8 mouse cellular contexts compared by ENCODE assay signal in genomic region chr12:56696174-56697010, GRCm38 (mm10). TPM values are rescaled to one million over a fixed set of nuclear protein-coding genes. Genes with fewer than 3 reads are reported as not detected.
DNase-seq lines count a peak whose midpoint lies in the region; ATAC-seq and TF ChIP-seq lines count a peak whose summit lies in the region.

No protein-coding gene starts in this region.

- in situ Hi-C loops in ES-E14 (cut with MboI; ENCODE audit: low sequenced_read_pairs in 2 of 2, unreplicated experiment in 2 of 2) = loop anchor here (5.0 to 25.0 kb wide), 6 partner anchors 82 to 1516 kb away; partner anchors contain the start of genes Nkx2-9 (in 2 of the 2), Foxa1 (in 1 of the 2), Nkx2-1 (in 1 of the 2) and Slc25a21 (in 1 of the 2)

- peaks cover 92% of the 10 kb centered on the region for H3K27me3 ChIP-seq in forebrain, embryonic 11.5 days (ENCODE audit: control insufficient read depth, insufficient read depth, low read length)
- H3K27me3 ChIP-seq in forebrain, postnatal 0 days (ENCODE audit: insufficient read depth, low read length) = peaks cover 95% of the 10 kb centered on the region
- peaks cover 96% of the 10 kb centered on the region for H3K27me3 ChIP-seq in hindbrain, embryonic 11.5 days (ENCODE audit: control insufficient read depth, insufficient read depth, low read length)
- peaks cover 100% of the 10 kb centered on the region for H3K27me3 ChIP-seq in midbrain, embryonic 10.5 days (ENCODE audit: low read depth, poor library complexity, severe bottlenecking)

- no peak overlapping the region for H3K9ac ChIP-seq in forebrain, embryonic 11.5 days (ENCODE audit: low read length)
- no peak overlapping the region for H3K9ac ChIP-seq in forebrain, postnatal 0 days
- no peak overlapping the region for H3K9ac ChIP-seq in ES-E14 (ENCODE audit: insufficient read depth, low read depth, low read length, poor library complexity, severe bottlenecking)
- H3K9ac ChIP-seq in hindbrain, embryonic 11.5 days (ENCODE audit: low read depth, low read length) = no peak overlapping the region

- peak overlapping the region; percentile 44; the same call in 1 of the 2 replicates for H3K4me2 ChIP-seq in forebrain, embryonic 11.5 days (ENCODE audit: low read depth, low read length, severe bottlenecking)
- no peak overlapping the region for H3K4me2 ChIP-seq in forebrain, postnatal 0 days (ENCODE audit: low read depth)
- H3K4me2 ChIP-seq in hindbrain, embryonic 11.5 days (replicated peaks; ENCODE audit: low read depth, low read length) = peak overlapping the region; percentile 24

- no peak for TF ChIP-seq CTCF in forebrain, postnatal 0 days (IDR thresholded peaks at IDR 0.05; ENCODE audit: low read depth)

- under 1% methylated on average over 57 of the region's 57 CpGs for WGBS in forebrain, embryonic 11.5 days
- WGBS in forebrain, postnatal 0 days = under 1% methylated on average over 57 of the region's 57 CpGs
- under 1% methylated on average over 57 of the region's 57 CpGs for WGBS in hindbrain, embryonic 11.5 days
- under 1% methylated on average over 57 of the region's 57 CpGs for WGBS in midbrain, embryonic 10.5 days

- DNase-seq in forebrain, embryonic 11.5 days (ENCODE audit: low spot score) = peak; percentile 72
- DNase-seq in forebrain, postnatal 0 days = no peak
- DNase-seq in ES-E14 (ENCODE audit: low read depth, low spot score) = no peak
- peak; percentile 67 for DNase-seq in hindbrain, embryonic 11.5 days (ENCODE audit: low spot score)
- DNase-seq in midbrain, embryonic 10.5 days (ENCODE audit: low spot score) = peak; percentile 68
- DNase-seq in layer of hippocampus, adult 9-10 months (ENCODE audit: low spot score) = no peak
- no peak for DNase-seq in urinary bladder, adult 2 months (ENCODE audit: low spot score)
- DNase-seq in right cerebral cortex, postnatal 4 days = no peak

- peak overlapping the region; percentile 15; the same call in 1 of the 2 replicates for H3K4me3 ChIP-seq in forebrain, embryonic 11.5 days (ENCODE audit: low read depth, low read length)
- no peak overlapping the region for H3K4me3 ChIP-seq in forebrain, postnatal 0 days (ENCODE audit: low read depth, low read length)
- peak overlapping the region; percentile 41 to 50; a peak in 3 of 4 replicates for H3K4me3 ChIP-seq in ES-E14 (ENCODE audit: insufficient read depth in 1 of 2, low read depth in 1 of 2, low read length in 2 of 2, poor library complexity in 1 of 2, severe bottlenecking in 1 of 2)
- peak overlapping the region; percentile 27 for H3K4me3 ChIP-seq in hindbrain, embryonic 11.5 days (ENCODE audit: low read depth, low read length)
- H3K4me3 ChIP-seq in midbrain, embryonic 10.5 days = peak overlapping the region; percentile 46

- peaks cover 7% of the 10 kb centered on the region for H3K4me1 ChIP-seq in forebrain, embryonic 11.5 days (replicated peaks; ENCODE audit: control insufficient read depth, insufficient read depth, low read length)
- peaks cover 7% of the 10 kb centered on the region; the same call in 1 of the 2 replicates for H3K4me1 ChIP-seq in forebrain, postnatal 0 days (ENCODE audit: insufficient read depth)
- peaks cover 0 to 5% of the 10 kb centered on the region in 2 experiments; a peak in 1 of 4 replicates for H3K4me1 ChIP-seq in ES-E14 (ENCODE audit: control insufficient read depth in 2 of 2, insufficient read depth in 2 of 2, low read length in 2 of 2, poor library complexity in 1 of 2)
- no peaks in the 10 kb centered on the region; the same call in 1 of the 2 replicates for H3K4me1 ChIP-seq in hindbrain, embryonic 11.5 days (replicated peaks; ENCODE audit: control insufficient read depth, insufficient read depth, low read length)
- peaks cover 63% of the 10 kb centered on the region for H3K4me1 ChIP-seq in midbrain, embryonic 10.5 days

- H3K36me3 ChIP-seq in forebrain, embryonic 11.5 days (ENCODE audit: control insufficient read depth, insufficient read depth, low read length) = no peaks in the 10 kb centered on the region
- no peaks in the 10 kb centered on the region; the same call in 1 of the 2 replicates for H3K36me3 ChIP-seq in forebrain, postnatal 0 days (ENCODE audit: insufficient read depth)
- no peaks in the 10 kb centered on the region for H3K36me3 ChIP-seq in ES-E14 (ENCODE audit: control insufficient read depth, insufficient read depth, low read length, poor library complexity, severe bottlenecking)
- H3K36me3 ChIP-seq in hindbrain, embryonic 11.5 days (ENCODE audit: control insufficient read depth, insufficient read depth, low read length) = no peaks in the 10 kb centered on the region
- no peaks in the 10 kb centered on the region for H3K36me3 ChIP-seq in midbrain, embryonic 10.5 days

- H3K27ac ChIP-seq in forebrain, embryonic 11.5 days (ENCODE audit: low read depth, low read length) = no peak overlapping the region
- no peak overlapping the region for H3K27ac ChIP-seq in forebrain, postnatal 0 days (ENCODE audit: low read depth, low read length)
- no peak overlapping the region for H3K27ac ChIP-seq in ES-E14 (ENCODE audit: insufficient read depth, low read depth, low read length, poor library complexity, severe bottlenecking)
- H3K27ac ChIP-seq in hindbrain, embryonic 11.5 days (ENCODE audit: low read depth, low read length) = no peak overlapping the region
- H3K27ac ChIP-seq in midbrain, embryonic 10.5 days (replicated peaks) = no peak overlapping the region

- no peaks in the 10 kb centered on the region for H3K9me3 ChIP-seq in forebrain, embryonic 11.5 days (ENCODE audit: control insufficient read depth, low read length)
- H3K9me3 ChIP-seq in forebrain, postnatal 0 days (ENCODE audit: low read length) = no peaks in the 10 kb centered on the region
- H3K9me3 ChIP-seq in ES-E14 (ENCODE audit: control insufficient read depth, insufficient read depth, low read depth, low read length) = no peaks in the 10 kb centered on the region
- no peaks in the 10 kb centered on the region for H3K9me3 ChIP-seq in hindbrain, embryonic 11.5 days (ENCODE audit: control insufficient read depth, low read length)
- H3K9me3 ChIP-seq in midbrain, embryonic 10.5 days (replicated peaks) = no peaks in the 10 kb centered on the region

- ATAC-seq in forebrain, embryonic 11.5 days (replicated peaks; ENCODE audit: low FRiP score) = no peak
- ATAC-seq in forebrain, postnatal 0 days = no peak
- ATAC-seq in hindbrain, embryonic 11.5 days (ENCODE audit: low FRiP score) = no peak

TF ChIP-seq in ES-E14, 5 proteins besides CTCF, POLR2A, EP300 and RAD21:
- no peak for TF ChIP-seq ZNF384 (IDR thresholded peaks at IDR 0.05; ENCODE audit: low read depth, low read length)
- TF ChIP-seq HCFC1 (IDR thresholded peaks at IDR 0.05; ENCODE audit: borderline replicate concordance, insufficient read depth, low read length) = no peak
- TF ChIP-seq ZC3H11A (IDR thresholded peaks at IDR 0.05; ENCODE audit: borderline replicate concordance, low read depth, low read length) = no peak
- no peak for TF ChIP-seq MAFK (IDR thresholded peaks at IDR 0.05; ENCODE audit: insufficient read depth, low read depth, low read length)
- no peak for TF ChIP-seq CHD2 (IDR thresholded peaks at IDR 0.05; ENCODE audit: low read depth, low read length)

RNA-seq across cellular contexts. Expression of gene Pax9, which starts 4.8 kb away (rescaled TPM):
- polyA plus RNA-seq in forebrain, embryonic 11.5 days (2014; fragmentation: Nextera tagmentation; extraction: Ambion mirVana) = 0.07 and 0.39 TPM in 2 replicates
- 0.38 TPM in 1 of 2 replicates, not detected in the other for total RNA-seq in forebrain, postnatal 0 days (2014; rRNA removed)
- polyA plus RNA-seq in forebrain, postnatal 0 days (2015; fragmentation: Nextera tagmentation; extraction: Ambion mirVana) = not detected in 2 replicates
- 0.11 and 0.22 TPM in 2 replicates for total RNA-seq in ES-E14 (2012; rRNA removed)
- 1.4 and 2.5 TPM in 2 replicates for polyA plus RNA-seq in hindbrain, embryonic 11.5 days (2014; fragmentation: Nextera tagmentation; extraction: Ambion mirVana)
- polyA plus RNA-seq in midbrain, embryonic 10.5 days (2016; fragmentation: Nextera tagmentation; extraction: Ambion mirVana) = 0.56 and 0.63 TPM in 2 replicates
- polyA plus RNA-seq in urinary bladder, adult 2 months (2012; rRNA removed) = 0.03 TPM in 1 of 2 replicates, not detected in the other

Comparison
In these comparisons a context has a peak if more than half of its experiments do, and no peak if none do; other contexts are left out.
1. DNase-seq: peak in forebrain, embryonic 11.5 days (single experiment), hindbrain, embryonic 11.5 days (single experiment) and midbrain, embryonic 10.5 days (single experiment); none in forebrain, postnatal 0 days (single experiment), ES-E14 (single experiment), layer of hippocampus, adult 9-10 months (single experiment), urinary bladder, adult 2 months (single experiment) and right cerebral cortex, postnatal 4 days (single experiment).